Mouse (Mus musculus) cerebral cortex, adult 2 months (tissue): Measurements from ENCODE around the gene Ap3d1.

ENCODE experiments used
- whole genome bisulfite sequencing: fragments of 180-500 bp; shearing (Covaris S2); methylation state at CpG from one replicate; pipeline ENCODE4 v1.1.7; 2018; 5-methylcytosine and 5-hydroxymethylcytosine counted together

Ap3d1 gene

GRCm38 (mm10) chr10:80683647-80684046 is 58.4 kb downstream of the Ap3d1 start:
- 89% methylated on average over 1 of the region's 1 CpGs for WGBS

DNA sequence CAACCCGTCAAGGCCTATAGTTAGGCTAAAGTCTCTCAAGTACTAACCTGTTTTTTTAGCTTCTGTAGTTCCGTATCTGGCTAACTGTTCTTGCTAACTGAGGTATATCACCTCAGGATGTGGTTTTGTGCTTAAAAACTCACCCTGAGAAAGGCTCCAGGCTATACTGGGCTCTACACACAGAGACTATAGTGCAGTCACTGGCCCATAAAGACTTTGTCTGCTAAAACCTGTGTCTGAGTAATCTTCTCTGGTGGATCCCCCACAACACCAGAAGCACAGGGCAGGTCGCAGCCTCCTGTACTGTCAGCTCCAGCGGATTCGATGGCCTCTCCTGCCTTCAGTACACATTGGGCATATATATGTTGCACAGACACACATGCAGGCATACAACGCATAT is 60.1 kb downstream of the Ap3d1 start:
- WGBS = 94% methylated on average over 6 of the region's 6 CpGs

DNA sequence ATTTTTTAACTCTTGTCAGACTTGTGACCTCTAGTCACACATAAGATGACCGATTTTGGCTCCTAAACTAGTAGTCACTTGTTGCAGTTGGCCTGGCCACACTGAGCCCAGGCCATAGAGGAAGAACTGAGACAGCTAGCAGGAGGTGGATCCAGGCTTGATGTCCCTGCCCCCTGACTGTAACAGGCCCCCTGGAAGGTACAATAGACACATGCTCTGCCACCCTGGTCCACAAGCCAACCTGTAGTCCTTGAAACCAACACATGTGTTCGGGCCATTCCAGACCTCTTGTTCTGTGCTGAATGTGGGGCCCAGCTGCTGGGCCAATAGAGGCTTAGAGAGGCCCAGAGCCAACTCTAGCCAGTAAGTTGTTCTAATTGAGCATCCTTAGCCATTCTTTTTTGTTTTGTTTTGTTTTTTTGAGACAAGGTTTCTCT is 61.8 kb downstream of the Ap3d1 start:
- WGBS = 82% methylated on average over 2 of the region's 2 CpGs

DNA sequence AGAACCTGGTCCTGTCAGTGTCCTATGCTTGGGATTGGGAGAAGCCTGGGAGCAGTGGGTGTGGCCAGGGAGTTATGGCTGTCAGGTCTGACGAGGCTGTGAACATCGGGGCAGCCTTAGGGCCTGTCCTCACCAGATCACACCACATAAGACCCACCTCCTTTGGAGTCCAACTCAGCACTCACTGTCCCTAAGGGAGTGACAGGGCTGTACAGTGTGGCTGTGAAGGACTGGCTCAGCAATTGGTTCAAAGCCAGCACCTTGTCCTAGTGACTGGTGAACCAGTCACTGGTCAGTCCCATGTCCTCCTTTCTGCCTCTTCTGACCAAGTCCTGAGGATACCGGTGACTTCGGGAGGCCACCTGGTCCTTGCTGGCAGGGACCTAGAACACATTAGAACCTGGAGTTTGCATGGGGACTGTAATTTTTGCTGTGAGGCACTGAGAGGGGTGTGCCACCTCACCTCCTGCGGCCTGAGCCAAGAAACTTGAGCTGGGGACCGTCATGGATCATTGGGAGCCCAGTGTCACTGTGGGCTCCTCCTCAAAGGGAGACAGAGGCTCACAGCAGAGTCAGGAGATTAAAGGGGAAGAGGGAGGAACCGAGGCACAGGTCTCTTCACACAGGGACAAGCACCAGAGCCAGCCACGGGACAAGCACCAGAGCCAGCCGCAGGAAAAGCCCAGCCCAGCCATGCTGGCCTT is 62.4 kb downstream of the Ap3d1 start:
- 66% methylated on average over 9 of the region's 9 CpGs for WGBS

DNA sequence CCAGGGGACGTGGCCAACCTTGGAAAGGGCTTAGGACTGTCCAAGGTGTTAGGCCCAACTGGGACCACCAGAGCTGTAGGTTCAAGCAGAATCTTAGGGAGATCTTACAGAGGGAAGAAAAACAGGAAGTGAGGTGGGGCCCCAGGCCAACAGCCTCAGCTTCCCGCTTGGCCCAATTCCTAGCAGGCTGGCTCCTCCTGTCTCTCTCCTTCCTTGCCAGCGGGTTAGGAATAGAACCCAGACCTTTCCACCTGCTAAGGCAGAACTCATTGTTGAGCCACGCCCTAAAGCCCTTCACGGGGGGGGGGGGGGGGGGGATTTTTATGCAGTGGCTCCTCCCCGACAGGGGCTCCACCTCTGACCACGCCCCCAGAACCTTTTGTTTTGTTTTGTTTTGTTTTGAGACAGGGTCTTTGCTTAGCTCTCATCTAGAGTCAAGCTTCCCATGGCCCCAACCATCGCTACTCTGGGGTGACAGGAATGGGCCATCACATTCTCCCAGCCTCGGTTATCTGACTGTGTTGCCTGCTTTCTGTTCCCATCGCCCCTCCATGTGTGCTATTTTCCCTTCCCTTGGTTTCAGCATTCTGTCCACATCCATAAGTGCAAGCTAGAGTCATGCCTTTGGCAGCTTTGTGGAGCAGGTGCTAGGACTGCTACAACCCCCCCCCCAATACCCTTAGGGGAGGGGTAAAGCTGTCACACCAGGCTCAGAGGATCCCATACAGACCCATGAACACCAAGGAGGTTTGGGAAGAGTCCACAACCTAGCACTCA is 63.3 kb downstream of the Ap3d1 start:
- WGBS = 41% methylated on average over 10 of the region's 10 CpGs

GRCm38 (mm10) chr10:80677942-80678436 is 64.1 kb downstream of the Ap3d1 start, which contains the start of gene Mknk2:
Gene Mknk2, minus strand, starts transcription at chr10:80678112.
- WGBS = 12% methylated on average over 8 of the region's 8 CpGs

GRCm38 (mm10) chr10:80677128-80677875 is 64.8 kb downstream of the Ap3d1 start:
- 21% methylated on average over 9 of the region's 9 CpGs for WGBS

DNA sequence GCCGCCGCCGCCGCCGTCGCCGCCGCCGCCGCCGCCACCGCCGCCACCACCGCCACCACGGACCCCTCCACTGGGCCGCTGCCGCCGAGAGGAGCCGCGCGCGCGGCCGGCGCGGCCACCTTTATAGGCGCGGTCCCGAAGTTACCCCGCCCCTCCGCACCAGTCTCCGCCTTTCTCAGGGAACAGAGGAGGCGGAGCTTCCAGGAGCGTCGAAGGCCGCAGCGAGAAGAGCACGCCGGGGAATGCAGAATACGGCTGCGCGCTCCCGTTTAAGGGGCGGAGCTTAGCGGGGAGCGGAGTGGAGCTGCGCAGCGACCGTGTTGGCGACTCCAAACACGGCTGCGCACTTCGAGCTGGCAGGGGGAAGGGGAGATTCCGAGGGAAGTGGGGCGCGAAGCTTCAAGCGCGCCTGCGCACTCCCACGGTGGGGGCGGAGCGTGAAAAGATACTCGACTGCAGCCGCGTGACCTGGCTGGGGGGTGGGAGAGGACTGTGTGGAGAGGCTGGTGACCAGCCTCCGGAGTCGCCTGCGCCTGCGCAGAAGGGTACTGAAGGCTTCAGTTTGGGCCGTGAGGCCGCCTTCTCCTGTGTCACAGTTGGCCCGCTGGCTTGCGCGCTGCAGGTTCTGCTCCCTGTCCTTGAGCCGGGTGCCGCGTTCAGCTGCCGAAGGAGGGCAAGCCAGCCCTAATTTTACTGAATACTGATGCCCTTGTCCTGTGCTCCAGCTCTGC is 65.7 kb downstream of the Ap3d1 start:
- WGBS = 1% methylated on average over 73 of the region's 78 CpGs

DNA sequence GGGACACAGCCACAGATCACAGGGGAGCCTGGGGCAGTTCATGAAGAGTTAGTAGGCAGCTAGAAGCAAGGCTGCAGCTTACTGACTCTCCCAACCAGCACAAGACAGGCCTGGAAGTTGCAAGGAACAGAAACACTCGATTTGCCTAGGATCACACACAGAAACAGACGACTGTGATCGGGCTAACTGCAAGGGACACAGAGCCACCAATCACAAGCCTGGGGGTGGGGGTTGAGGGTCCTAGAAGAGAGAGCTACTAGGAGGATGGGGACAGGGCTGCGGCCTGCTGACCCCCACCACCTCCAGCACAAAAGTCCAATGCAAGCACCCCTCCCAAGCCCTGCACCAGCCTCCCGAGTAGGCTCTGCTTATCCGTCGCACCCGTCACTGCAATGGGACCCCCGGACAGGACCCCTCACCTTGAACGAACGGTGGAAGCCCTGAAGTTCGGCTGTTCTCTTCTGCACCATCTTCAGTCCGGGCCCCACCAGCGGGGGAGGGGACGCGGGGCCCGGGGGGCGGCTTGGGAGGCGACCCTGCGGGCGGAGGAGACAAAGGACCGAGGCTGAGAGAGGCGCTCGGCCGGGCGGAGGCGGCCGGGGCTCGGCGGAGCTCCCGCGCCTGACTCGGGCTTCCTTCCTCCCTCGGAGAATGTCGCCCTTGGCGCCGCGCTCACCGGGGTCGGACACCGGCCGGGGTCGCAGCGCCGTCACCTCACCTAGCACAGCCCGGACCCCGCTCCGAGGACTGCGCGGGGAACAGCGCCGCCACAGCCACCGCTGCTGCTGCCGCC is 66.5 kb downstream of the Ap3d1 start:
- WGBS = under 1% methylated on average over 54 of the region's 54 CpGs

GRCm38 (mm10) chr10:80674851-80675404 is 67.1 kb downstream of the Ap3d1 start:
- 7% methylated on average over 6 of the region's 6 CpGs for WGBS

DNA sequence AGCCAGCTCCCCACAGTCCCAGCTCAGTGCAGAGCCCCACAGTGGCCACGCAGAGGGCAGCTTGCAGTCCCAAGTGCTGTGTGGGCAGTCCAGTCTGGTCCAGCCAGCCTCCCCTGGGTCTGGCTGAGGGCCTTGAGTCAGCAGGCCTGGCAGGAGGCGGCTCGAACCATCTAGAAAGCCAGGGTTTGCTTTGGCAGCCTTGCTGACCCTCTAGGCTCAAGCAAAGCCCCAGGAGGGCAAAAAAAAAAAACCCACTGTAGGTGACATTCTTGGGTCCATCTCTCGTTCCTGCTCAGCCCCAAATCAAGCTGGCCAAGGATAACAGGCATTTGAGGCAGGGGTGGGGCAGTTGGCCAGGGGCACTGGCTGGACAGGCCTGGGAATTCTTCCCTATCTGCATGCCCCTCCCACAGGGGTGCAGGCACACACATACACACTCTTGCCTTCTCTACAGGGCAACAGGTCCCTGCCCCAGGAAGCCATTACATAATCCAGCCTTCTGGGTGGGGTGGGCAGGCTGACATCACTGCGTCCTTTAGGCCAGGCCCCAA is 67.8 kb downstream of the Ap3d1 start:
- 24% methylated on average over 5 of the region's 5 CpGs for WGBS

GRCm38 (mm10) chr10:80673690-80674089 is 68.4 kb downstream of the Ap3d1 start:
- 83% methylated on average over 3 of the region's 3 CpGs for WGBS

- WGBS = 81% methylated on average over 11 of the region's 11 CpGs
Measured at GRCm38 (mm10) chr10:80671936-80672690, 70.0 kb downstream of the Ap3d1 start.

DNA sequence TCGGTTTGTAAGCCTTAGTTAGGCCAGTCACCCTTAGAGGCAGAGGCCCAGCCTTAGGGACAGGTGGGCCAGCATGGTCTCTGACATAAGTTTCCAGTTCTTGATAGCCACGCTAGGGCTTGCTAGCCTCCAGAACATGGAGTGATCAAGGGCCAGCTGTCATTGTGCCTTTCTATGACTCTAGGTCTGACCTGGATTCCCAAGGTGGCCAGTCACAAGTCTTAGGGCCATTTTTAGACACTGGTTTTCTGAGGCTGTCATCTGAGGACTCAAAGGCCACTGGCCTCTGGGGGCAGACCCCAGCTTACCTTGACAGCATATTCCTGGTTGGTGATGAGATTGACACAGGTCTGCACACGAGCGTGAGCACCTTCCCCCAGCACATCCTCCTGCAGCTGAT is 70.8 kb downstream of the Ap3d1 start:
- 80% methylated on average over 4 of the region's 4 CpGs for WGBS

- 71% methylated on average over 2 of the region's 2 CpGs for WGBS
Measured at GRCm38 (mm10) chr10:80670531-80670930, 71.5 kb downstream of the Ap3d1 start.

- WGBS = 87% methylated on average over 7 of the region's 7 CpGs
Measured at GRCm38 (mm10) chr10:80669737-80670485, 72.2 kb downstream of the Ap3d1 start.

DNA sequence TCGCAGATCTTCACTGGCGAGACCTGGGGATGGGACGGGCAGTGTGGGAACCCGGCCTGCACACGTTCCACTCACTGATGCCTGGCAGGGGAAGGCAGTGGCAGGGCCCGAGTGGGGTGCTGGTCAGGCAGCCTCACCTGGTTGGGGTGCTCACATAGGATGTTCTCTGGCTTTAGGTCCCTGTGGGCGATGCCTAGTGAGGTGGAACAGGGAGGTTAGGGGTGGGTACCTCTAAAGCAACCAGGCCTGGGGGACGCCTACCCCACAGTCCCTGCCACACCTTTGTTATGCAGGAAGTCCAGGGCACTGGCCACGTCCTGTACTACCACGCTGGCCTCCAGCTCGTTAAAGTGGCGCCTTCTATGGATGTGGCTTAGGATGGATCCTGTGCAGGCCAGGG is 73.0 kb downstream of the Ap3d1 start:
- 86% methylated on average over 12 of the region's 12 CpGs for WGBS

- WGBS = 82% methylated on average over 11 of the region's 11 CpGs
Measured at GRCm38 (mm10) chr10:80668614-80669013, 73.5 kb downstream of the Ap3d1 start.
